Mouse (Mus musculus) small intestine, adult 2 months (tissue): ENCODE data around the gene Tle4.

ENCODE experiments used
- CTCF ChIP-seq: fragments of 200-500 bp; IDR thresholded peaks from 2 replicates; pipeline ENCODE4 v1.5.1; 2012; ENCODE audit warnings: low read depth, mild to moderate bottlenecking, control low read depth, inconsistent platforms, low read length, moderate library complexity, mixed read lengths; ENCODE audit not compliant: insufficient replicate concordance, insufficient read length; ENCODE audit errors: extremely low read depth
- POLR2A ChIP-seq: fragments of 200-500 bp; IDR thresholded peaks from 2 replicates; pipeline ENCODE4 v1.6.1; 2012; ENCODE audit warnings: low read depth, mild to moderate bottlenecking, control low read depth, inconsistent platforms, low read length, moderate library complexity

DNA sequence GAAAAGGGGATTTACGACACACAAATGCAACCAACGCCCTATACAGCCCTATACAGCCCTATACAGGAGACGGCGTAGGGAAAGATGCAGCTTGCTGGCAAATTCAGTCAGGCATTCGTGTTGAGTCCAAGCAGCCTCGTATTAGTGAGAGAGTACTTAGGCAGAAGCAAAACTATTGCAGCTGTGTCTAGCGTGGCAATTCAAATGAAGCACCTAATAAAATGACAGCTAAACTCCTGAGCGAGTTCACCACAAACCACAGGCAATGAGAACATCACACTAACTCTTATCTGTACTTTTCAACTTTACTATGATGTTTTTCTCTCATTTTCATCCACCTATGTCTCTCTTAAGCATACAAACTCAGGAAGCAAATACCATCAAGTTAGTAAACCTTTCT, 131.8 kb downstream of the Tle4 start:
- TF ChIP-seq CTCF (no peak), POLR2A (no peak)
